Mouse (Mus musculus) forebrain, postnatal 0 days (tissue): Measurements from ENCODE around the gene Pigs. TPM values are rescaled to one million over a fixed set of nuclear protein-coding genes. Genes with fewer than 3 reads are reported as not detected.

ENCODE experiments used
- ATAC-seq: fragments of 200-750 bp; cut with Nextera tagmentation; 2 replicates; pipeline ENCODE4 v1.8.0; 2017; ENCODE audit warnings: mild to moderate bottlenecking, moderate library complexity
- DNase-seq: peaks from one replicate; pipeline ENCODE4 v3.0.0-alpha.2; 2015
- H3K27ac ChIP-seq: fragments of 300-500 bp; sonication (generic); 2 replicates; pipeline ENCODE4 v1.5.1; 2014; ENCODE audit warnings: low read depth, mild to moderate bottlenecking, antibody characterized with exemption, low read length, moderate library complexity, mixed read lengths
- H3K27me3 ChIP-seq: fragments of 300-500 bp; sonication (generic); 2 replicates; pipeline ENCODE4 v1.6.1; 2014; ENCODE audit warnings: mild to moderate bottlenecking, low read length, mixed read lengths; ENCODE audit not compliant: insufficient read depth
- H3K36me3 ChIP-seq: fragments of 300-500 bp; sonication (generic); 2 replicates; pipeline ENCODE4 v1.6.1; 2014; ENCODE audit warnings: mild to moderate bottlenecking, moderate library complexity; ENCODE audit not compliant: insufficient read depth
- H3K4me1 ChIP-seq: fragments of 300-500 bp; sonication (generic); 2 replicates; pipeline ENCODE4 v1.6.1; 2014; ENCODE audit warnings: antibody characterized with exemption; ENCODE audit not compliant: insufficient read depth
- H3K4me2 ChIP-seq: fragments of 300-500 bp; sonication (generic); 2 replicates; pipeline ENCODE4 v1.6.1; 2014; ENCODE audit warnings: low read depth, mild to moderate bottlenecking, moderate library complexity
- H3K4me3 ChIP-seq: fragments of 300-500 bp; sonication (generic); 2 replicates; pipeline ENCODE4 v1.5.1; 2014; ENCODE audit warnings: low read depth, low read length, mixed read lengths
- H3K9ac ChIP-seq: fragments of 300-500 bp; sonication (generic); 2 replicates; pipeline ENCODE4 v1.6.1; 2014; ENCODE audit warnings: mild to moderate bottlenecking
- H3K9me3 ChIP-seq: fragments of 300-500 bp; sonication (generic); 2 replicates; pipeline ENCODE4 v1.6.1; 2016; ENCODE audit warnings: low read length
- CTCF ChIP-seq: sonication (generic); IDR thresholded peaks from 2 replicates; pipeline ENCODE4 v1.5.1; 2016; ENCODE audit warnings: antibody characterized with exemption, control low read depth, low read depth
- WGBS: fragments of 180-500 bp; shearing (Covaris S2); extraction: QIAGEN DNeasy Blood & Tissue Kit; methylation state at CpG from one replicate; pipeline ENCODE4 v1.1.7; 2014; 5-methylcytosine and 5-hydroxymethylcytosine counted together
- polyA plus RNA-seq: library from polyadenylated mRNA; unstranded; fragments of >200 nt; fragmentation: Nextera tagmentation; extraction: Ambion mirVana; gene quantifications from 2 replicates; pipeline ENCODE4 v1.2.1, GENCODE M21; 2015
- total RNA-seq: library from RNA; depleted of rRNA; stranded (reverse); fragments of >200 nt; gene quantifications from 2 replicates; pipeline ENCODE4 v1.2.3, GENCODE M21; 2014; rRNA removed

Pigs gene
- 33.0 and 43.1 TPM in 2 replicates for total RNA-seq
- 63.7 and 76.8 TPM in 2 replicates for polyA plus RNA-seq

DNA sequence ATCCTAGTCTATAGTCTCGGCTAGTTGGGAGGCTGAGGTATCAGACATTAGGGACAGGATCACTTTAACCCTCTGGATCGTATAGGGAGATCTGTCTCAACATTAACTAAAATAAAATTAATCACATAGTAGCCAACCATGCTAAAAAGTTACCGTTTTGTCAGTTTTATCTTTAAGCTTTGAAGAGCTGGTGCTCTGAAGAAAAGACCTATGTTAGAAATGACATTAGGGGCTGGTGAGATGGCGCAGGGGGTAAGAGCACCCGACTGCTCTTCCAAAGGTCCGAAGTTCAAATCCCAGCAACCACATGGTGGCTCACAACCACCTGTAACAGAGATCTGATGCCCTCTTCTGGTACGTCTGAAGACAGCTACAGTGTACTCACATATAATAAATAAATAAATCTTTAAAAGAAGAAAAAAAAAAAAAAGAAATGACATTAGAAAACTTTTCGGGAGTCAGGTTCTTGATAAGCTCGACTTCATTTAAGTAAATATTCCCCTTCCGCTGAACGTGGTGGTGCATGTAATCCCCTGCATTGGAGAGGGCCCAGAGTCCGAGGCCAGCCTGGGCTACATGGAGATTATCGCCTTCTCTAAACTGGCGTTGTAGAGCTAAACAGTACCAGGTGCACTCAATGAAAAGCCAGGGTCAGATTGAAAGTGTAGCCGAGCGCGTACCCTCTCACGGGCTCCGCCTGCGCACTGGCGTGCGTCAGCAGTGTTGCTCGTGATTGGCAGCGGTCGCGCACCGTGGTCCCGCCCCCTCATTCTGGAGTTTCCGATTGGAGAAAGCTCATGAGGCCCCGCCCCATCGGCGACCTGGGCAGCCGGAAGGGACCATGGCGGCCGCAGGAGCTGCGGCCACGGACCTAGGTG lies at the start of gene Pigs:
TSS of gene Pigs (plus strand) at position 782 of the 878 bp plus-strand sequence.
- 15% methylated on average over 37 of the region's 37 CpGs for WGBS
- Histone ChIP-seq H3K27me3 (no peaks in the 10 kb centered on the region), H3K36me3 (0 out of 2 replicates have a peak, but pooled peaks cover 1% of the 10 kb centered on the region), H3K4me3 (peak within 1 kb of the TSS; percentile 88), H3K27ac (0 out of 2 replicates have a peak within 1 kb of the TSS, but pooled peaks have one; percentile 50), H3K9me3 (no peaks in the 10 kb centered on the region), H3K9ac (peak within 1 kb of the TSS; percentile 81), H3K4me1 (no peaks in the 10 kb centered on the region), H3K4me2 (peak within 1 kb of the TSS; percentile 66)
- ATAC-seq (peak; percentile 98), DNase-seq (peak; percentile 94)
- TF ChIP-seq CTCF = peak; percentile 34; the same call in 1 of the 2 replicates

DNA sequence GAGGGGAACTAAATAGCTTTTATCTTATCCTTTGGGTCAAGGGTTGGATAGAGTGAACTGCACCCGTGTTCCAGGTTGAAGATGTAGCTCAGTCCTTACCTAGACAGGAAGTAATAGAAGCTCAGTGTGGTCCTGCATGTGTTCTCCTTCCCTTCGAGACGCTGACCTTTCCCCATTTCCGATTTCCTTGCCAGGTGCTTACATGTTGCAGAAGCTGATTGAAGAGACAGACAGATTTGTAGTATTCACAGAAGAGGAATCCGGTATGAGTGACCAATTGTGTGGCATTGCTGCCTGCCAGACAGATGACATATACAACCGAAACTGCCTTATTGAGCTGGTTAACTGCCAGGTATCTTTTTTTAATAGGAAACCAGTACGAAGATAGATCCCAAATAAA lies 49.4 kb upstream of the Pigs start:
- WGBS = 89% methylated on average over 7 of the region's 7 CpGs
- peaks cover 89% of the 10 kb centered on the region for H3K36me3 ChIP-seq
- no peak for ATAC-seq

DNA sequence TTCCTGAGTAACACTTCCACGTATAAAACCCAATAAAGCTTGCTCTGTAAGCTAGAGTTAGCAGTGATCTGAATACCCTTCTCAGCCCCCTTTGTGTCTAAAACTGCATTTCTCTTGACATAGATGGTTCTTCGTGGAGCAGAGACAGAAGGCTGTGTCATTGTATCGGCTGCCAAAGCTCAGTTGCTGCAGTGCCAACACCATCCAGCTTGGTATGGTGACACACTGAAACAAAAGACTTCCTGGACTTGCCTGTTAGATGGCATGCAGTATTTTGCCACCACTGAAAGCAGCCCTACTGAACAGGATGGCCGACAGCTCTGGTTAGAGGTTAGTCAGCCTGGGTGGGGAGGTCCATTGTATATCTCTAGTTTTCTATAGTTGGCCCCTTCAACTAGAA lies 48.6 kb upstream of the Pigs start:
- no peak for DNase-seq

More for the DNA sequence above, 49.4 kb upstream of the Pigs start:
- H3K27me3 ChIP-seq = no peaks in the 10 kb centered on the region
- no peak overlapping the region for H3K9ac ChIP-seq
- no peak overlapping the region for H3K4me2 ChIP-seq
- H3K4me1 ChIP-seq = no peaks in the 10 kb centered on the region
- TF ChIP-seq CTCF = no peak
- no peaks in the 10 kb centered on the region for H3K9me3 ChIP-seq
- no peak overlapping the region for H3K4me3 ChIP-seq
- no peak for DNase-seq
- H3K27ac ChIP-seq = no peak overlapping the region

GRCm38 (mm10) chr11:78289146-78289763 lies 39.0 kb upstream of the Pigs start:
- Histone ChIP-seq H3K36me3 (peaks cover 80% of the 10 kb centered on the region), H3K4me2 (no peak overlapping the region), H3K9me3 (no peaks in the 10 kb centered on the region), H3K27ac (no peak overlapping the region), H3K27me3 (no peaks in the 10 kb centered on the region), H3K4me3 (no peak overlapping the region), H3K4me1 (no peaks in the 10 kb centered on the region), H3K9ac (no peak overlapping the region)
- TF ChIP-seq CTCF = no peak
- ATAC-seq = no peak
- WGBS = 88% methylated on average over 7 of the region's 7 CpGs
- no peak for DNase-seq

More for the DNA sequence above, 48.6 kb upstream of the Pigs start:
- no peaks in the 10 kb centered on the region for H3K4me1 ChIP-seq
- no peaks in the 10 kb centered on the region for H3K9me3 ChIP-seq
- H3K27me3 ChIP-seq = no peaks in the 10 kb centered on the region
- no peak overlapping the region for H3K27ac ChIP-seq
- TF ChIP-seq CTCF = no peak
- no peak overlapping the region for H3K9ac ChIP-seq
- 78% methylated on average over 4 of the region's 4 CpGs for WGBS
- no peak for ATAC-seq
- peaks cover 89% of the 10 kb centered on the region for H3K36me3 ChIP-seq
- no peak overlapping the region for H3K4me3 ChIP-seq
- no peak overlapping the region for H3K4me2 ChIP-seq

DNA sequence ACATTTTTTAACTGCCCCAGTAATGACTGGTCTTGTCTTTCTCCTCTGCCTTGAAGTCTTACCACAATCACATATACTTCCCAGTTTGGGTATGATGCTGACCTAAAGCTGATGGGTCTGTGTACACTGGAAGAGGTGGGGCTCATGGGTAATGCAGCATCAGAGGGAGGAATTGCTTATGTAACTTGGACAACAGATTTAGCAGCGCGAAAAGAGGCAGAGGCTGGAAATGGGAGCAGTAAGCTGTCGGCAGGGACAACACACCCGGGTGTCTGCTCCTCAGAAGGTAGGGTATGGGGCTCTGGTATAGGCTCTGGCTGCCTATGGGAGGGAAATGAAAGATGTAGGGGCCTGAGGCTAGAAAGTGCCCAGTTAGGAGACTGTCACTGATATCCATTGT lies 37.6 kb upstream of the Pigs start, which contains the start of gene BC030499:
TSS of gene BC030499 (plus strand) at position 188 of the 400 bp plus-strand sequence.
- Histone ChIP-seq H3K36me3 (peaks cover 66% of the 10 kb centered on the region), H3K4me3 (no peak within 1 kb of the TSS), H3K9me3 (no peaks in the 10 kb centered on the region), H3K27ac (no peak within 1 kb of the TSS), H3K27me3 (no peaks in the 10 kb centered on the region), H3K4me2 (no peak within 1 kb of the TSS), H3K4me1 (no peaks in the 10 kb centered on the region), H3K9ac (no peak within 1 kb of the TSS)
- 88% methylated on average over 4 of the region's 4 CpGs for WGBS
- ATAC-seq (no peak), DNase-seq (no peak)
- TF ChIP-seq CTCF = no peak

DNA sequence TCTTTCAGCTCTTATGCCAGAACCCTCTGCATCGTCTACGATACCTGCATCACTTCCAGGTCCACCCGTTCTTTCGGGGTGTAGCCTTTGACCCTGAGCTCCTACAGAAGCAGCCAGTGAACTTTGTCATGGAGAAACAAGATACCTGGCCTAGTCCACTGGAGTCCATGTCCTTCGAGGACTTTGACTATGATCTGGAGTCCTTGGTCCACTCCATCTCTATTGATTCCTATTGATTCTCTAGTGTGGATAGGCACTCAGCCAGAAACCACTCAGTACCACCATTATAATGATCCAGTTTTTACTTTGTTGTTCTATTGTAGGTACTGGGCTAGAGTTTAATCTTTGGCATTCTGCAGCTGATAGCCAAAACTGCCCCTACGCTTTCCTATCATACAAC lies 33.6 kb upstream of the Pigs start:
- Histone ChIP-seq H3K9ac (no peak overlapping the region), H3K27ac (no peak overlapping the region), H3K9me3 (no peaks in the 10 kb centered on the region), H3K27me3 (no peaks in the 10 kb centered on the region), H3K4me1 (no peaks in the 10 kb centered on the region), H3K4me3 (no peak overlapping the region), H3K4me2 (no peak overlapping the region), H3K36me3 (peaks cover 32% of the 10 kb centered on the region)
- no peak for TF ChIP-seq CTCF
- ATAC-seq (no peak), DNase-seq (no peak)
- 92% methylated on average over 6 of the region's 6 CpGs for WGBS
